Mouse (Mus musculus) embryonic facial prominence, embryonic 11.5 days (tissue): ENCODE data around the gene Slc11a1. TPM values are rescaled to one million over a fixed set of nuclear protein-coding genes. Genes with fewer than 3 reads are reported as not detected.

Experiments used
- ATAC-seq: fragments of 200-750 bp; cut with Nextera tagmentation; replicated peaks from 2 replicates; pipeline ENCODE4 v1.8.0; 2017; ENCODE audit warnings: low read depth; ENCODE audit not compliant: insufficient number of reproducible peaks, low FRiP score, low TSS enrichment
- DNase-seq: peaks from one replicate; pipeline ENCODE4 v3.0.0-alpha.2; 2015; ENCODE audit warnings: low spot score
- H3K27ac ChIP-seq: fragments of 300-500 bp; sonication (generic); replicated peaks from 2 replicates; pipeline ENCODE4 v1.5.1; 2014; ENCODE audit warnings: mild to moderate bottlenecking, low read depth, low read length, control low read depth
- H3K27me3 ChIP-seq: fragments of 300-500 bp; sonication (generic); 2 replicates; pipeline ENCODE4 v1.6.1; 2014; ENCODE audit warnings: mild to moderate bottlenecking, low read length, moderate library complexity, mixed read lengths; ENCODE audit not compliant: control insufficient read depth, insufficient read depth
- H3K36me3 ChIP-seq: fragments of 300-500 bp; sonication (generic); replicated peaks from 2 replicates; pipeline ENCODE4 v1.6.1; 2014; ENCODE audit warnings: low read depth, mild to moderate bottlenecking, low read length, moderate library complexity, mixed read lengths; ENCODE audit not compliant: control insufficient read depth, insufficient read depth
- H3K4me1 ChIP-seq: fragments of 300-500 bp; sonication (generic); 2 replicates; pipeline ENCODE4 v1.6.1; 2014; ENCODE audit warnings: low read length, mixed read lengths; ENCODE audit not compliant: control insufficient read depth, insufficient read depth
- H3K4me2 ChIP-seq: fragments of 300-500 bp; sonication (generic); 2 replicates; pipeline ENCODE4 v1.6.1; 2014; ENCODE audit warnings: low read depth, mild to moderate bottlenecking, control low read depth, low read length, moderate library complexity
- H3K4me3 ChIP-seq: fragments of 300-500 bp; sonication (generic); 2 replicates; pipeline ENCODE4 v1.5.1; 2014; ENCODE audit warnings: low read depth, low read length, control low read depth
- H3K9ac ChIP-seq: fragments of 300-500 bp; sonication (generic); replicated peaks from 2 replicates; pipeline ENCODE4 v1.6.1; 2014; ENCODE audit warnings: mild to moderate bottlenecking, control low read depth, low read length
- H3K9me3 ChIP-seq: fragments of 300-500 bp; sonication (generic); replicated peaks from 2 replicates; pipeline ENCODE4 v1.6.1; 2016; ENCODE audit warnings: mild to moderate bottlenecking, low read length, inconsistent platforms, mixed read lengths; ENCODE audit not compliant: control insufficient read depth
- WGBS: fragments of 180-500 bp; shearing (Covaris S2); extraction: QIAGEN DNeasy Blood & Tissue Kit; methylation state at CpG from one replicate; pipeline ENCODE4 v1.1.7; 2014; 5-methylcytosine and 5-hydroxymethylcytosine counted together
- polyA plus RNA-seq: library from polyadenylated mRNA; unstranded; fragments of >200 nt; fragmentation: Nextera tagmentation; extraction: Ambion mirVana; gene quantifications from 2 replicates; pipeline ENCODE4 v1.2.1, GENCODE M21; 2014

The Slc11a1 gene
- polyA plus RNA-seq, 1 experiment from 2014 or later: 2.4 TPM

GRCm38 (mm10) chr1:74385064-74385463 lies 10.1 kb downstream of the Slc11a1 start:
- Histone ChIP-seq H3K27me3 (peaks cover 2% of the 10 kb centered on the region; the same call in 1 of the 2 replicates), H3K9me3 (no peaks in the 10 kb centered on the region), H3K4me3 (no peak overlapping the region), H3K9ac (no peak overlapping the region), H3K27ac (no peak overlapping the region), H3K4me2 (no peak overlapping the region), H3K36me3 (no peaks in the 10 kb centered on the region), H3K4me1 (peaks cover 1% of the 10 kb centered on the region; the same call in 1 of the 2 replicates)
- 92% methylated on average over 9 of the region's 10 CpGs for WGBS
- no peak for ATAC-seq
- no peak for DNase-seq

GRCm38 (mm10) chr1:74385531-74385930 lies 10.5 kb downstream of the Slc11a1 start:
- Histone ChIP-seq H3K9ac (no peak overlapping the region), H3K9me3 (no peaks in the 10 kb centered on the region), H3K27me3 (peaks cover 2% of the 10 kb centered on the region; the same call in 1 of the 2 replicates), H3K4me1 (peaks cover 3% of the 10 kb centered on the region; the same call in 1 of the 2 replicates), H3K27ac (no peak overlapping the region), H3K4me3 (no peak overlapping the region), H3K36me3 (no peaks in the 10 kb centered on the region), H3K4me2 (no peak overlapping the region)
- no peak for ATAC-seq
- 89% methylated on average over 8 of the region's 8 CpGs for WGBS
- DNase-seq: no peak

- Histone ChIP-seq H3K36me3 (no peaks in the 10 kb centered on the region), H3K4me3 (peak overlapping the region; percentile 41), H3K27ac (peak overlapping the region; percentile 91), H3K9me3 (no peaks in the 10 kb centered on the region), H3K9ac (peak overlapping the region; percentile 70), H3K27me3 (peaks cover 2% of the 10 kb centered on the region; the same call in 1 of the 2 replicates), H3K4me2 (peak overlapping the region; percentile 55), H3K4me1 (peaks cover 3% of the 10 kb centered on the region; the same call in 1 of the 2 replicates)
- no peak for ATAC-seq
- no peak for DNase-seq
- 47% methylated on average over 7 of the region's 10 CpGs for whole genome bisulfite sequencing
Observed at GRCm38 (mm10) chr1:74386363-74386713, 11.3 kb downstream of the Slc11a1 start.

GRCm38 (mm10) chr1:74386714-74387385 lies 11.9 kb downstream of the Slc11a1 start:
- ATAC-seq (peak; percentile 93), DNase-seq (peak; percentile 97)
- WGBS: 0% methylated on average over 26 of the region's 26 CpGs
- Histone ChIP-seq H3K36me3 (no peaks in the 10 kb centered on the region), H3K4me1 (peaks cover 3% of the 10 kb centered on the region; the same call in 1 of the 2 replicates), H3K4me2 (peak overlapping the region; percentile 55), H3K27me3 (peaks cover 2% of the 10 kb centered on the region; the same call in 1 of the 2 replicates), H3K4me3 (peak overlapping the region; percentile 41), H3K9me3 (no peaks in the 10 kb centered on the region), H3K9ac (peak overlapping the region; percentile 70), H3K27ac (peak overlapping the region; percentile 91)

- Histone ChIP-seq H3K4me3 (peak overlapping the region; percentile 41), H3K4me1 (peaks cover 3% of the 10 kb centered on the region; the same call in 1 of the 2 replicates), H3K36me3 (no peaks in the 10 kb centered on the region), H3K9me3 (no peaks in the 10 kb centered on the region), H3K27me3 (peaks cover 2% of the 10 kb centered on the region; the same call in 1 of the 2 replicates), H3K9ac (no peak overlapping the region; the same call in 1 of the 2 replicates), H3K4me2 (peak overlapping the region; percentile 55; the same call in 1 of the 2 replicates), H3K27ac (peak overlapping the region; percentile 91; the same call in 1 of the 2 replicates)
- WGBS: 56% methylated on average over 15 of the region's 15 CpGs
- no peak for ATAC-seq
- DNase-seq: no peak
Observed at GRCm38 (mm10) chr1:74387386-74387988, 12.5 kb downstream of the Slc11a1 start.

GRCm38 (mm10) chr1:74388398-74388920 lies 13.5 kb downstream of the Slc11a1 start:
- Histone ChIP-seq H3K9ac (no peak overlapping the region), H3K36me3 (no peaks in the 10 kb centered on the region), H3K27ac (no peak overlapping the region), H3K9me3 (no peaks in the 10 kb centered on the region), H3K27me3 (peaks cover 2% of the 10 kb centered on the region; the same call in 1 of the 2 replicates), H3K4me3 (no peak overlapping the region), H3K4me1 (peaks cover 3% of the 10 kb centered on the region; the same call in 1 of the 2 replicates), H3K4me2 (no peak overlapping the region)
- DNase-seq (no peak), ATAC-seq (no peak)
- WGBS: 81% methylated on average over 7 of the region's 7 CpGs

- peak overlapping the region; percentile 47; the same call in 1 of the 2 replicates for H3K27ac ChIP-seq
- no peaks in the 10 kb centered on the region for H3K9me3 ChIP-seq
- H3K4me1 ChIP-seq: peaks cover 3% of the 10 kb centered on the region; the same call in 1 of the 2 replicates
- H3K4me3 ChIP-seq: peak overlapping the region; percentile 18; the same call in 1 of the 2 replicates
- H3K9ac ChIP-seq: peak overlapping the region; percentile 47
- 3% methylated on average over 29 of the region's 29 CpGs for WGBS
- H3K4me2 ChIP-seq: peak overlapping the region; percentile 52
- ATAC-seq (no peak), DNase-seq (peak; percentile 58)
- H3K27me3 ChIP-seq: peaks cover 2% of the 10 kb centered on the region; the same call in 1 of the 2 replicates
- peaks cover 6% of the 10 kb centered on the region for H3K36me3 ChIP-seq
Observed at GRCm38 (mm10) chr1:74389831-74390286, 14.9 kb downstream of the Slc11a1 start.
